Mouse (Mus musculus) cerebellum, adult 11 months (tissue): Measurements from ENCODE around the gene Vmn2r13.
"Not testable (repeated sequence)": the region's sequence is repeated elsewhere in the genome, so short reads cannot be mapped to it uniquely, and the experiment has no call there.

ENCODE experiments used
- DNase-seq: peaks from one replicate; pipeline ENCODE4 v3.0.0; 2022

Vmn2r13 gene

GRCm38 (mm10) chr5:109192099-109192498 lies at the start of gene Vmn2r13:
Gene Vmn2r13 (minus strand): TSS chr5:109192199.
- not testable (repeated sequence) for DNase-seq

GRCm38 (mm10) chr5:109224608-109225007 lies 32.6 kb upstream of the Vmn2r13 start, which contains the start of gene Vmn2r14:
Gene Vmn2r14 (minus strand): TSS chr5:109224708.
- no peak for DNase-seq

- not testable (repeated sequence) for DNase-seq
These were observed 25.1 kb downstream of the Vmn2r13 start for GRCm38 (mm10) chr5:109166851-109167250.

- no peak for DNase-seq
These were observed 31.9 kb downstream of the Vmn2r13 start for GRCm38 (mm10) chr5:109160121-109160520.

GRCm38 (mm10) chr5:109159576-109159975 lies 32.4 kb downstream of the Vmn2r13 start:
- DNase-seq: not testable (repeated sequence)

GRCm38 (mm10) chr5:109158488-109159485 lies 33.2 kb downstream of the Vmn2r13 start:
- DNase-seq: not testable (repeated sequence)

GRCm38 (mm10) chr5:109139546-109139945 lies 52.5 kb downstream of the Vmn2r13 start:
- DNase-seq: no peak

GRCm38 (mm10) chr5:109136731-109137130 lies 55.3 kb downstream of the Vmn2r13 start:
- DNase-seq: no peak
